In the genomic region with DNA sequence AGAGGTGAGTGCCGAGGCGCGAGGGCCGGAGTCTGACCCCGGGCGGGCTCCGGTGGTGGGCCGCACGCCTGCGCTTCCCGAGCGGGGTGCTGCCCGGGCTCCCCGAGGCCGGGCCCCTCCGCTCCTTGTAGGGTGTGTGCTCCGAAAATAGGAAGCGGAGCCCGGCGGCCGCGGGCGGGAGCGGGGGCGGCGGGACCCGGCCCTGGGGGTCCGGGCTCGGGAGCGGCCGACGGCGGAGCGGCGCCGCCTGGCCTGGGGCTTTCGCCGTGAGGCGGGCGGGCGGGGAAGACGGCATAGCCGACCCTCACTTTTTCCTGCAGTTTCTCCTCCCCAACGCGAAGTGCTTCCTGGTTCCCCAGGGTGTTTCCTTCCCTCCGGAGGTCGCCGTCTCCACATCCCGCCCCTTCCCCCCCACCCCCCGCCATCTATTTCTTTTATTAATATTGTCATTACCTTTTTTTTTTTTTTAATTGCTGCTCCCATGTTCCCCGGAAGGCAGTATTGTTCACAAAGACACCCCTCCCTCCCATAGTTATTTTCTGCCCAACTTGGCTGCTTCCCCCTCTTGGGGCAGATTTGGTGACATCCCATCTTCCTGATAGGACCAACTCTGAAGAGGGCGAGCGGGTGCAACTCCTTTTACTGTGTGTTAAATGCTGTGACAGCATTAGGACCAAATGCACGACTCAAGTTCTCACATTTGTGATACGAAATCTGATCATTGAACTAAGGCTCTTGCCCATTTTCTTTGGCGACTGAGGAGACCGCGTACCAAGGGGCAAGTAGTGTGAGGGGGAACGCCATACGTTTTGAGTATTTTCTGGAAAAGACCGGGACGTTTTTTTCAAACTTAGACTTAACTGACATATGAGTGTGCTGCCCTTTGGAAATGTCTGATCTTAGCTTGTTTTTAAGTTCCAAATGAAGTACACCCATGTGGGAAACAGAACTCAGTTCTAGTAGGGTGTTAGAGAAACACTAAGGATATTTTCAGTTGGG, we compare ENCODE assay signal across 7 mouse cellular contexts. TPM values are rescaled to one million over a fixed set of nuclear protein-coding genes. Genes with fewer than 3 reads are reported as not detected.
DNase-seq lines count a peak whose midpoint lies in the region; ATAC-seq and TF ChIP-seq lines count a peak whose summit lies in the region.

No protein-coding gene starts in this region.

- H3K4me1 ChIP-seq in forebrain, embryonic 11.5 days (replicated peaks; ENCODE audit: control insufficient read depth, insufficient read depth, low read length) = no peaks in the 10 kb centered on the region

- peak overlapping the region; percentile 89 for H3K27ac ChIP-seq in forebrain, embryonic 11.5 days (ENCODE audit: low read depth, low read length)
- H3K27ac ChIP-seq in layer of hippocampus, adult 2 months = peak overlapping the region; percentile 99

- intact Hi-C loops in heart, postnatal 14 days (cut with DNase I) = loop anchor here (1.0 kb wide), 1 partner anchor 57 kb away; no protein-coding TSS in a partner anchor

- no peak for TF ChIP-seq CTCF in layer of hippocampus, adult 2 months (conservative IDR thresholded peaks at IDR 0.05)

- ATAC-seq in forebrain, embryonic 11.5 days (replicated peaks; ENCODE audit: low FRiP score) = peak; percentile 87

- peak overlapping the region; percentile 93 for H3K9ac ChIP-seq in forebrain, embryonic 11.5 days (ENCODE audit: low read length)

- peak; percentile 47 for DNase-seq in NIH3T3 (ENCODE audit: low read depth)
- peak; percentile 40 for DNase-seq in c-Kit-negative CD71-positive TER-119-positive erythroid progenitor cells, embryonic 14.5 days (ENCODE audit: low read depth, low spot score)
- peak; percentile 59 for DNase-seq in forebrain, embryonic 11.5 days (ENCODE audit: low spot score)
- peak; percentile 32 to 73 for DNase-seq in heart, postnatal 14 days
- peak; percentile 47 to 62 for DNase-seq in layer of hippocampus, adult 2 months (ENCODE audit: low spot score in 2 of 2)
- DNase-seq in lung, postnatal 25 days (ENCODE audit: low spot score) = peak; percentile 41
- peak; percentile 66 to 71 for DNase-seq in right cerebral cortex, postnatal 10 days (ENCODE audit: low spot score in 2 of 2)

- under 1% methylated on average over 53 of the region's 62 CpGs for WGBS in forebrain, embryonic 11.5 days

- H3K4me3 ChIP-seq in forebrain, embryonic 11.5 days (ENCODE audit: low read depth, low read length) = peak overlapping the region; percentile 91
- peak overlapping the region; percentile 81 for H3K4me3 ChIP-seq in layer of hippocampus, adult 2 months

- no peaks in the 10 kb centered on the region for H3K27me3 ChIP-seq in forebrain, embryonic 11.5 days (ENCODE audit: control insufficient read depth, insufficient read depth, low read length)

- H3K36me3 ChIP-seq in forebrain, embryonic 11.5 days (ENCODE audit: control insufficient read depth, insufficient read depth, low read length) = no peaks in the 10 kb centered on the region

- no peaks in the 10 kb centered on the region for H3K9me3 ChIP-seq in forebrain, embryonic 11.5 days (ENCODE audit: control insufficient read depth, low read length)

- peak overlapping the region; percentile 70 for H3K4me2 ChIP-seq in forebrain, embryonic 11.5 days (ENCODE audit: low read depth, low read length, severe bottlenecking)

RNA-seq across cellular contexts. Expression of a gene that starts 1.5 kb away (rescaled TPM):
- 242 and 251 TPM in 2 replicates for polyA plus RNA-seq in forebrain, embryonic 11.5 days (2014; fragmentation: Nextera tagmentation; extraction: Ambion mirVana)
- total RNA-seq in heart, postnatal 14 days (2021) = 100 to 1,000 TPM; 129 to 138 TPM
- total RNA-seq in layer of hippocampus, adult 2 months (2021) = 100 to 1,000 TPM; 300 to 302 TPM

RNA-seq across cellular contexts. Expression of a gene that starts 55.2 kb away (rescaled TPM):
- polyA plus RNA-seq in forebrain, embryonic 11.5 days (2014; fragmentation: Nextera tagmentation; extraction: Ambion mirVana) = 32.9 and 33.7 TPM in 2 replicates
- total RNA-seq in heart, postnatal 14 days (2021) = 10 to 100 TPM; 19.0 to 19.3 TPM
- total RNA-seq in layer of hippocampus, adult 2 months (2021) = 10 to 100 TPM; 53.8 to 56.1 TPM

Comparison
In these comparisons a context has a peak if more than half of its experiments do, and no peak if none do; other contexts are left out.
1. Peak in every context shown above with its lines: DNase-seq, ATAC-seq, H3K4me3 ChIP-seq and H3K27ac ChIP-seq.